Mouse (Mus musculus) neutrophil, adult 5-6 weeks (primary cell): ENCODE data around the gene Gm2696. TPM values are rescaled to one million over a fixed set of nuclear protein-coding genes. Genes with fewer than 3 reads are reported as not detected.

Experiments
- ATAC-seq: fragments of 151-379, 151-347 bp; 2 replicates; pipeline ENCODE4 v1.8.0; 2017; ENCODE audit warnings: mild to moderate bottlenecking, moderate TSS enrichment; ENCODE audit not compliant: insufficient number of reproducible peaks, poor library complexity, low FRiP score, severe bottlenecking; ENCODE audit errors: extremely low read depth
- total RNA-seq: library from RNA; stranded (forward); fragments of 200-1000 nt; gene quantifications from 2 replicates; pipeline ENCODE4 v1.2.3, GENCODE M21; 2017

The Gm2696 gene
- total RNA-seq, 1 experiment from 2014 or later, result not detected

DNA sequence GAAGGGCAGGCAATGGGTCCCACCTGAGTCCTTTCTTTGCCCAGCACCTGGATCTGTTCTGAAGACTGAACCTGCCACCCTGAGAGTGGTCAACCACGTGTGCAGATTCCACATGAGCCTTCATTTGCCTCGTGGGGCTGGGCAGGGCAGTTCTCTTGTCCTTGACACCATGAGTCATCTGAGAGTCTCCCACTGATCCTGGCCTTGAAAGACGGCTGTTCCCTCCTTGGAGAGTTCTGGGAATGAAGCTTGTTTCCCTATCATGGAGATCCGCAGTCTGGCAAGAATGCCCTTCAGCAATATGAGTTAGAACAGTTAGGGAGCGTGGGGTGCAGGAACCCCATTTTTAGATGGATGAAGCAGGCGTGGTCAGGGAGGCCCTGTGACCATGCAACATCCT lies 24.5 kb downstream of the Gm2696 start:
- no peak for ATAC-seq

DNA sequence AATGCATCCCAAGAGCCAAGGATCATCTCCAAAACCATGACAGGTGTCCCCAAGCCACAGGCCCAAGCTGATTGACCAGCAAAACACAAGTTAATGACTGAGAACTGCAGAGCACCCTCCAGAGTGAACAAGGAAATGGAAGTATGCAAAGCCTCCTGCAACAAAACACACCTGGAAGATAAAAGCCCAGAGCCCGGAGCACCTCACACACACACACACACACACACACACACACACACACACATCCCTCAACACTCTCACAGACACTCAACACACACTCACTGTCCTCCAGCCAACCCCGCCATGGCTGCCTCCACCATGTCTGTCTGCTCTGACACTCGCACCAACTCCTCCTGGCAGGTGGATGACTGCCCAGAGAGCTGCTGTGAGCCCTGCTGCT lies 32.0 kb downstream of the Gm2696 start, which contains the start of gene Gm36176:
Gene Gm36176, plus strand, starts transcription at position 301 of the 400 bp plus-strand sequence.
- ATAC-seq, result no peak

- no peak for ATAC-seq
These were observed 32.5 kb downstream of the Gm2696 start for GRCm38 (mm10) chr10:77846961-77847360.

- ATAC-seq, result no peak
These were observed 33.1 kb downstream of the Gm2696 start for GRCm38 (mm10) chr10:77847538-77847937.

- no peak for ATAC-seq
These were observed 38.1 kb downstream of the Gm2696 start, which contains the start of gene Gm10318 for GRCm38 (mm10) chr10:77852559-77852958. TSS of gene Gm10318 (plus strand) at chr10:77852859.

- no peak for ATAC-seq
These were observed 47.2 kb downstream of the Gm2696 start, which contains the start of gene Gm3285 for GRCm38 (mm10) chr10:77861675-77862074. TSS of gene Gm3285 (plus strand) at chr10:77861975.

DNA sequence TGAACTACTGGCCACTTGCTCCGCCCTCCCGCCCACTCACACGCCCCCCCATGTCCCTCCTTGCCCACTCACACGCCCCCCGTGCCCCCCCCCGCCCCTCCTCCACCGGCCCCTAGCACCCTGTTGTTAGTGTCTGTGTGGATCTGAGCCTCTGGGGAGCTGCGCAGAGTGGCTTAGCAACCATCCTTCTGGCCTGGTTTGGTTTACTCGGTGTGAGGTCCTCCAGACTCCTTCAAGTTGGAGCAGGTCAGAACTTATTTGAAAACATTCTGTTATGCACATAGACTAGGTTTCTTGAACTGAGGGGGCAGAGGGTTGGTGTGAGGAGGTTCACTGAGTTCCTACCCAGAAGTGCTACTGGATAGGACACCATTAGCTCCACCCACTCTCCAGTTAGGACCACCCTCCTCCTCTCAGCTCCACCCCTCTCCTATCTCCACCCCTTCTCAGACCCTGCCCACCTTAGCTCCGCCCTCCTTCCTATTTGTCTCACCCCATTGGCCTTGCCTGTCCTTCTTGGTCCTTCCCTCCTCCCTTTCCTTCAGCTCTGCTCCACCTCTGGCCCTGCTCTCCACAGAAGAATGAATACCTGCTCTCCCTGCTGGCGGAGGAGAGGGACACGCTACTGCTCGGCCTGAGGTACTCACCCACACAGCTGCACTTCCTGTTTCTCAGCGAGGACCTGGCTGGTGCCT lies 49.7 kb downstream of the Gm2696 start:
- peak; percentile 72 for ATAC-seq

- no peak for ATAC-seq
These were observed 50.3 kb downstream of the Gm2696 start for GRCm38 (mm10) chr10:77864762-77865143.

GRCm38 (mm10) chr10:77867546-77867945 lies 53.1 kb downstream of the Gm2696 start:
- ATAC-seq, result no peak

DNA sequence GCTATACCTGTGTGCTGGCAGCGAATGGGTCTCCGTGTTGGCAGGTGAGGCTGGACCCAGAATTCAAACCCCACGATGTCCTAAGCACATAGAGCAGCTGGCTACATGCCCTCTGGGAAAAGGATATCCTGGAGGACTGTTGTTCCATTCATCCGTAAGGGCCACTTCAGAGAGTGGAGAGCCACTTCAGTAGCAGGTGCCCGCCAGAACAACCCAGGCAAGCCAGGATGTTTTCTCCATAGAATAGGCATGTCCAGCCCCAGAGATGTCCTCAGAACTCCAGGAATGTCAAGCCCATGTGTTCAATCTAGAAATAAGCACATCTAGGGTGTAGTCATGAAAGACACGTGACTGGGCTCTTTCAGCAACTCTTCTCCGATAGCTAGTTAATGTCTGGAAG lies 55.2 kb downstream of the Gm2696 start:
- no peak for ATAC-seq

GRCm38 (mm10) chr10:77878985-77879384 lies 64.5 kb downstream of the Gm2696 start:
- ATAC-seq, result no peak

GRCm38 (mm10) chr10:77880305-77880704 lies 65.8 kb downstream of the Gm2696 start:
- ATAC-seq, result no peak

DNA sequence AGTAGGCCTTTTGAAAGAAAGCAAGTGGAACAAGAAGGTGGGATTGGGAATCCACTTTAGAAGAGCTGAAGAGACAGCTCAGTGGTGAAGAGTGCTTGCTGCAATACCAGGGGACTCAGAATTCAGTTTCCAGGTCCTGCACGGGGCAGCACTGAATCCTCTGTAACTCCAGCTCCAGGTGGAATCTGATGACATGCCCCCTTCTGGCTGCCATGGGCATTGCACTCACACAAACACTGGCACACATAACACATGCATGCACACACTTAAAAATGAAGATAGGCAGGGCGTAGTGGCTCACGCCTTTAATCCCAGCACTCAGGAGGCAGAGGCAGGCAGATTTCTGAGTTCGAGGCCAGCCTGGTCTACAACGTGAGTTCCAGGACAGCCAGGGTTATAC lies 68.1 kb downstream of the Gm2696 start:
- no peak for ATAC-seq

Other genes starting within 250 kb of the Gm2696 start
- gene Pttg1ip, start 233.0 kb upstream of the Gm2696 start, total RNA-seq, result 78.7 and 87.5 TPM in 2 replicates
- gene Sumo3, start 208.6 kb upstream of the Gm2696 start, total RNA-seq, result 32.6 and 52.2 TPM in 2 replicates
- not detected in 2 replicates for gene Gm49325, start 208.5 kb upstream of the Gm2696 start, total RNA-seq
- gene Ube2g2, start 192.4 kb upstream of the Gm2696 start, total RNA-seq, result 21.9 and 23.3 TPM in 2 replicates
- gene Tspear, start 128.1 kb upstream of the Gm2696 start, total RNA-seq, result not detected in 2 replicates
- gene Gm19402, start 123.9 kb upstream of the Gm2696 start, total RNA-seq, result not detected in 2 replicates
- gene Gm9508, start 117.4 kb upstream of the Gm2696 start, total RNA-seq, result not detected in 2 replicates
- not detected in 2 replicates for gene Gm10272, start 108.1 kb upstream of the Gm2696 start, total RNA-seq
- not detected in 2 replicates for gene Gm10024, start 103.2 kb upstream of the Gm2696 start, total RNA-seq
- not detected in 2 replicates for gene Gm10142, start 98.9 kb upstream of the Gm2696 start, total RNA-seq
- not detected in 2 replicates for gene Krtap12-1, start 94.1 kb upstream of the Gm2696 start, total RNA-seq
- not detected in 2 replicates for gene Gm10100, start 88.2 kb upstream of the Gm2696 start, total RNA-seq
- not detected in 2 replicates for gene Gm18596, start 72.0 kb upstream of the Gm2696 start, total RNA-seq
- not detected in 2 replicates for gene Gm9736, start 63.3 kb upstream of the Gm2696 start, total RNA-seq
- not detected in 2 replicates for gene Gm3233, start 55.0 kb upstream of the Gm2696 start, total RNA-seq
- gene Gm3238, start 43.4 kb upstream of the Gm2696 start, total RNA-seq, result not detected in 2 replicates
- not detected in 2 replicates for gene Gm7138, start 37.7 kb upstream of the Gm2696 start, total RNA-seq
- not detected in 2 replicates for gene Gm3250, start 32.1 kb upstream of the Gm2696 start, total RNA-seq
- not detected in 2 replicates for gene Gm7137, start 26.5 kb upstream of the Gm2696 start, total RNA-seq
- gene Gm9639, start 19.6 kb upstream of the Gm2696 start, total RNA-seq, result not detected in 2 replicates
- gene Gm19668, start 15.5 kb upstream of the Gm2696 start, total RNA-seq, result not detected in 2 replicates
- not detected in 2 replicates for gene Gm9507, start 2.8 kb upstream of the Gm2696 start, total RNA-seq
- gene Krtap10-4, start 12.4 kb downstream of the Gm2696 start, total RNA-seq, result not detected in 2 replicates
- gene Krtap10-10, start 21.3 kb downstream of the Gm2696 start, total RNA-seq, result not detected in 2 replicates
- gene Gm36176, start 32.1 kb downstream of the Gm2696 start, total RNA-seq, result not detected in 2 replicates
- not detected in 2 replicates for gene Gm10318, start 38.2 kb downstream of the Gm2696 start, total RNA-seq
- gene Gm3285, start 47.3 kb downstream of the Gm2696 start, total RNA-seq, result not detected in 2 replicates
- gene Lrrc3, start 87.9 kb downstream of the Gm2696 start, total RNA-seq, result 0.12 and 0.23 TPM in 2 replicates
- 216 and 259 TPM in 2 replicates for gene Trpm2, start 155.9 kb downstream of the Gm2696 start, total RNA-seq
- 7.6 and 9.8 TPM in 2 replicates for gene 1810043G02Rik, start 163.8 kb downstream of the Gm2696 start, total RNA-seq
- 37.7 and 41.0 TPM in 2 replicates for gene Pfkl, start 195.4 kb downstream of the Gm2696 start, total RNA-seq
- gene Dnmt3l, start 227.3 kb downstream of the Gm2696 start, total RNA-seq, result not detected in 2 replicates
- 0.12 and 0.49 TPM in 2 replicates for gene Aire, start 228.9 kb downstream of the Gm2696 start, total RNA-seq